Mouse (Mus musculus): Measurements from ENCODE around the gene Hnrnpa3. TPM values are rescaled to one million over a fixed set of nuclear protein-coding genes. Genes with fewer than 3 reads are reported as not detected.

Hnrnpa3 gene
- polyA plus RNA-seq, 1 experiment from 2014 or later, result 233 TPM

GRCm38 (mm10) chr2:75657907-75658691 is 962 bp upstream of the Hnrnpa3 start:
- Histone ChIP-seq H3K9me3 (replicated peaks) (no peaks in the 10 kb centered on the region), H3K4me2 (peak overlapping the region; percentile 81), H3K36me3 (peaks cover 13% of the 10 kb centered on the region), H3K9ac (peak overlapping the region; percentile 96), H3K27ac (ENCODE audit: poor library complexity, severe bottlenecking) (peak overlapping the region; percentile 99), H3K4me1 (replicated peaks) (peaks cover 18% of the 10 kb centered on the region), H3K4me3 (peak overlapping the region; percentile 99), H3K27me3 (replicated peaks) (no peaks in the 10 kb centered on the region)
- WGBS, result 3% methylated on average over 18 of the region's 18 CpGs
- 0 out of 2 replicates have a peak, but pooled peaks have one; percentile 15 for ATAC-seq (ENCODE audit: insufficient number of reproducible peaks, low FRiP score)

GRCm38 (mm10) chr2:75659629-75659960 is 534 bp downstream of the Hnrnpa3 start:
- peak overlapping the region; percentile 100 for H3K9ac ChIP-seq
- H3K4me1 ChIP-seq (replicated peaks), result peaks cover 18% of the 10 kb centered on the region
- peak overlapping the region; percentile 99 for H3K27ac ChIP-seq (ENCODE audit: poor library complexity, severe bottlenecking)
- H3K4me2 ChIP-seq, result peak overlapping the region; percentile 97
- no peaks in the 10 kb centered on the region for H3K27me3 ChIP-seq (replicated peaks)
- ATAC-seq (ENCODE audit: insufficient number of reproducible peaks, low FRiP score), result peak; percentile 76
- H3K4me3 ChIP-seq, result peak overlapping the region; percentile 99
- WGBS, result under 1% methylated on average over 46 of the region's 47 CpGs
- no peaks in the 10 kb centered on the region for H3K9me3 ChIP-seq (replicated peaks)
- H3K36me3 ChIP-seq, result peaks cover 25% of the 10 kb centered on the region

- peak overlapping the region; percentile 100 for H3K9ac ChIP-seq
- peaks cover 18% of the 10 kb centered on the region for H3K4me1 ChIP-seq (replicated peaks)
- H3K27ac ChIP-seq (ENCODE audit: poor library complexity, severe bottlenecking), result peak overlapping the region; percentile 99
- 3% methylated on average over 15 of the region's 15 CpGs for WGBS
- no peaks in the 10 kb centered on the region for H3K9me3 ChIP-seq (replicated peaks)
- no peaks in the 10 kb centered on the region for H3K27me3 ChIP-seq (replicated peaks)
- ATAC-seq (ENCODE audit: insufficient number of reproducible peaks, low FRiP score), result no peak
- H3K4me3 ChIP-seq, result peak overlapping the region; percentile 99
- peak overlapping the region; percentile 97 for H3K4me2 ChIP-seq
- H3K36me3 ChIP-seq, result peaks cover 29% of the 10 kb centered on the region
These were observed 1.3 kb downstream of the Hnrnpa3 start for GRCm38 (mm10) chr2:75660255-75660948.

- H3K27ac ChIP-seq (ENCODE audit: poor library complexity, severe bottlenecking), result no peak overlapping the region
- WGBS, result 28% methylated on average over 2 of the region's 2 CpGs
These were observed 2.0 kb downstream of the Hnrnpa3 start for GRCm38 (mm10) chr2:75661106-75661505.

GRCm38 (mm10) chr2:75669491-75670445 is 10.7 kb downstream of the Hnrnpa3 start:
- WGBS, result 40% methylated on average over 14 of the region's 14 CpGs
- ATAC-seq (ENCODE audit: insufficient number of reproducible peaks, low FRiP score), result no peak
- Histone ChIP-seq H3K4me2 (no peak overlapping the region), H3K4me3 (no peak overlapping the region), H3K9me3 (replicated peaks) (no peaks in the 10 kb centered on the region), H3K9ac (no peak overlapping the region), H3K36me3 (peaks cover 18% of the 10 kb centered on the region), H3K27me3 (replicated peaks) (no peaks in the 10 kb centered on the region), H3K27ac (ENCODE audit: poor library complexity, severe bottlenecking) (0 out of 2 replicates have a peak overlapping the region, but pooled peaks have one; percentile 12), H3K4me1 (replicated peaks) (no peaks in the 10 kb centered on the region)

More at GRCm38 (mm10) chr2:75661106-75661505, 2.0 kb downstream of the Hnrnpa3 start:
- H3K4me2 ChIP-seq, result peak overlapping the region; percentile 97
- peaks cover 18% of the 10 kb centered on the region for H3K4me1 ChIP-seq (replicated peaks)
- no peak for ATAC-seq (ENCODE audit: insufficient number of reproducible peaks, low FRiP score)
- no peaks in the 10 kb centered on the region for H3K9me3 ChIP-seq (replicated peaks)
- H3K36me3 ChIP-seq, result peaks cover 29% of the 10 kb centered on the region
- no peaks in the 10 kb centered on the region for H3K27me3 ChIP-seq (replicated peaks)
- peak overlapping the region; percentile 99 for H3K4me3 ChIP-seq
- H3K9ac ChIP-seq, result peak overlapping the region; percentile 100

- H3K27ac ChIP-seq (ENCODE audit: poor library complexity, severe bottlenecking), result no peak overlapping the region
- H3K36me3 ChIP-seq, result peaks cover 19% of the 10 kb centered on the region
- no peaks in the 10 kb centered on the region for H3K27me3 ChIP-seq (replicated peaks)
- no peak overlapping the region for H3K4me2 ChIP-seq
- H3K4me1 ChIP-seq (replicated peaks), result no peaks in the 10 kb centered on the region
- H3K4me3 ChIP-seq, result no peak overlapping the region
- no peak overlapping the region for H3K9ac ChIP-seq
- whole genome bisulfite sequencing, result 77% methylated on average over 6 of the region's 6 CpGs
- ATAC-seq (ENCODE audit: insufficient number of reproducible peaks, low FRiP score), result no peak
- no peaks in the 10 kb centered on the region for H3K9me3 ChIP-seq (replicated peaks)
These were observed 11.6 kb downstream of the Hnrnpa3 start for GRCm38 (mm10) chr2:75670446-75671336.

- Histone ChIP-seq H3K4me1 (replicated peaks) (no peaks in the 10 kb centered on the region), H3K27me3 (replicated peaks) (no peaks in the 10 kb centered on the region), H3K27ac (ENCODE audit: poor library complexity, severe bottlenecking) (no peak overlapping the region), H3K36me3 (peaks cover 25% of the 10 kb centered on the region), H3K9ac (no peak overlapping the region), H3K9me3 (replicated peaks) (no peaks in the 10 kb centered on the region), H3K4me3 (no peak overlapping the region), H3K4me2 (no peak overlapping the region)
- WGBS, result 91% methylated on average over 2 of the region's 2 CpGs
- ATAC-seq (ENCODE audit: insufficient number of reproducible peaks, low FRiP score), result no peak
These were observed 12.2 kb downstream of the Hnrnpa3 start for GRCm38 (mm10) chr2:75671337-75671660.

- H3K9ac ChIP-seq, result no peak overlapping the region
- no peaks in the 10 kb centered on the region for H3K27me3 ChIP-seq (replicated peaks)
- H3K27ac ChIP-seq (ENCODE audit: poor library complexity, severe bottlenecking), result no peak overlapping the region
- H3K4me2 ChIP-seq, result no peak overlapping the region
- H3K9me3 ChIP-seq (replicated peaks), result no peaks in the 10 kb centered on the region
- no peak for ATAC-seq (ENCODE audit: insufficient number of reproducible peaks, low FRiP score)
- no peak overlapping the region for H3K4me3 ChIP-seq
- peaks cover 35% of the 10 kb centered on the region for H3K36me3 ChIP-seq
- WGBS, result 68% methylated on average over 3 of the region's 3 CpGs
- H3K4me1 ChIP-seq (replicated peaks), result peaks cover 3% of the 10 kb centered on the region
These were observed 13.5 kb downstream of the Hnrnpa3 start for GRCm38 (mm10) chr2:75672561-75672960.

GRCm38 (mm10) chr2:75676567-75676966 is 17.5 kb downstream of the Hnrnpa3 start:
- peaks cover 46% of the 10 kb centered on the region for H3K36me3 ChIP-seq
- H3K9ac ChIP-seq, result 0 out of 2 replicates have a peak overlapping the region, but pooled peaks have one; percentile 13
- H3K4me2 ChIP-seq, result peak overlapping the region; percentile 20; the same call in 1 of the 2 replicates
- H3K27me3 ChIP-seq (replicated peaks), result no peaks in the 10 kb centered on the region
- H3K4me3 ChIP-seq, result no peak overlapping the region
- H3K4me1 ChIP-seq (replicated peaks), result peaks cover 14% of the 10 kb centered on the region
- WGBS, result 63% methylated on average over 14 of the region's 14 CpGs
- H3K9me3 ChIP-seq (replicated peaks), result no peaks in the 10 kb centered on the region
- ATAC-seq (ENCODE audit: insufficient number of reproducible peaks, low FRiP score), result peak; percentile 42; the same call in 1 of the 2 replicates
- H3K27ac ChIP-seq (ENCODE audit: poor library complexity, severe bottlenecking), result peak overlapping the region; percentile 67

- H3K36me3 ChIP-seq, result peaks cover 30% of the 10 kb centered on the region
- no peak overlapping the region for H3K9ac ChIP-seq
- ATAC-seq (ENCODE audit: insufficient number of reproducible peaks, low FRiP score), result no peak
- no peak overlapping the region for H3K4me3 ChIP-seq
- no peaks in the 10 kb centered on the region for H3K27me3 ChIP-seq (replicated peaks)
- H3K4me1 ChIP-seq (replicated peaks), result peaks cover 36% of the 10 kb centered on the region
- no peak overlapping the region for H3K4me2 ChIP-seq
- 94% methylated on average over 8 of the region's 8 CpGs for WGBS
- H3K9me3 ChIP-seq (replicated peaks), result no peaks in the 10 kb centered on the region
- H3K27ac ChIP-seq (ENCODE audit: poor library complexity, severe bottlenecking), result no peak overlapping the region
These were observed 20.9 kb downstream of the Hnrnpa3 start for GRCm38 (mm10) chr2:75679947-75680346.
